In genomic region chr14:55745180-55745860, GRCm38 (mm10) we compare ENCODE assay signal across 8 mouse cellular contexts. TPM values are rescaled to one million over a fixed set of nuclear protein-coding genes. Genes with fewer than 3 reads are reported as not detected.
DNase-seq lines count a peak whose midpoint lies in the region; ATAC-seq and TF ChIP-seq lines count a peak whose summit lies in the region.

TSS of gene Dhrs1 (minus strand) at chr14:55745690.
TSS of gene Nop9 (plus strand) at chr14:55745693.

- peaks cover 58% of the 10 kb centered on the region for H3K36me3 ChIP-seq in E14TG2a.4 (ENCODE audit: insufficient read depth, low read length)
- H3K36me3 ChIP-seq in forebrain, embryonic 13.5 days (ENCODE audit: poor library complexity, severe bottlenecking), result peaks cover 27% of the 10 kb centered on the region
- peaks cover 41% of the 10 kb centered on the region for H3K36me3 ChIP-seq in heart, postnatal 0 days (replicated peaks; ENCODE audit: control insufficient read depth, insufficient read depth, low read length)
- peaks cover 8% of the 10 kb centered on the region for H3K36me3 ChIP-seq in liver, embryonic 16.5 days (ENCODE audit: control insufficient read depth, insufficient read depth)
- H3K36me3 ChIP-seq in neural tube, embryonic 12.5 days, result peaks cover 32% of the 10 kb centered on the region
- H3K36me3 ChIP-seq in stomach, postnatal 0 days (ENCODE audit: control insufficient read depth, insufficient read depth, low read length), result peaks cover 10% of the 10 kb centered on the region; the same call in 1 of the 2 replicates

- ATAC-seq in cerebellum, adult (ENCODE audit: insufficient number of reproducible peaks, low FRiP score, low TSS enrichment), result peak; percentile 53; the same call in 1 of the 2 replicates
- peak; percentile 88 for ATAC-seq in forebrain, embryonic 13.5 days
- peak; percentile 89 for ATAC-seq in heart, postnatal 0 days (ENCODE audit: insufficient read depth, low read depth)
- ATAC-seq in liver, embryonic 16.5 days (ENCODE audit: low read depth), result peak; percentile 94
- peak; percentile 91 for ATAC-seq in neural tube, embryonic 12.5 days (ENCODE audit: low FRiP score, low read depth)
- ATAC-seq in stomach, postnatal 0 days (ENCODE audit: low FRiP score, low TSS enrichment), result peak; percentile 88

- H3K4me2 ChIP-seq in forebrain, embryonic 13.5 days, result peak within 1 kb of the TSS; percentile 98
- H3K4me2 ChIP-seq in heart, postnatal 0 days (ENCODE audit: low read depth, low read length), result peak within 1 kb of the TSS; percentile 89
- H3K4me2 ChIP-seq in liver, embryonic 16.5 days (ENCODE audit: low read depth, low read length), result peak within 1 kb of the TSS; percentile 87
- H3K4me2 ChIP-seq in neural tube, embryonic 12.5 days (replicated peaks), result peak within 1 kb of the TSS; percentile 98
- H3K4me2 ChIP-seq in stomach, postnatal 0 days (replicated peaks; ENCODE audit: low read depth), result peak within 1 kb of the TSS; percentile 64

- H3K27ac ChIP-seq in forebrain, embryonic 13.5 days, result peak within 1 kb of the TSS; percentile 35; the same call in 1 of the 2 replicates
- H3K27ac ChIP-seq in heart, postnatal 0 days (ENCODE audit: low read depth), result peak within 1 kb of the TSS; percentile 54; the same call in 1 of the 2 replicates
- peak within 1 kb of the TSS; percentile 57 for H3K27ac ChIP-seq in liver, embryonic 16.5 days (ENCODE audit: low read length)
- H3K27ac ChIP-seq in neural tube, embryonic 12.5 days, result peak within 1 kb of the TSS; percentile 32; the same call in 1 of the 2 replicates
- H3K27ac ChIP-seq in stomach, postnatal 0 days (replicated peaks), result peak within 1 kb of the TSS; percentile 69

- H3K4me1 ChIP-seq in E14TG2a.4 (replicated peaks; ENCODE audit: low read depth, low read length), result peaks cover 32% of the 10 kb centered on the region
- H3K4me1 ChIP-seq in forebrain, embryonic 13.5 days, result peaks cover 38% of the 10 kb centered on the region
- peaks cover 22% of the 10 kb centered on the region for H3K4me1 ChIP-seq in heart, postnatal 0 days (ENCODE audit: control insufficient read depth, insufficient read depth)
- H3K4me1 ChIP-seq in liver, embryonic 16.5 days (ENCODE audit: control insufficient read depth, low read depth, low read length), result peaks cover 31% of the 10 kb centered on the region
- peaks cover 26% of the 10 kb centered on the region for H3K4me1 ChIP-seq in neural tube, embryonic 12.5 days
- peaks cover 9% of the 10 kb centered on the region for H3K4me1 ChIP-seq in stomach, postnatal 0 days (replicated peaks; ENCODE audit: control insufficient read depth, insufficient read depth)

- H3K4me3 ChIP-seq in E14TG2a.4 (replicated peaks; ENCODE audit: low read length), result peak within 1 kb of the TSS; percentile 98
- peak within 1 kb of the TSS; percentile 83 for H3K4me3 ChIP-seq in forebrain, embryonic 13.5 days
- H3K4me3 ChIP-seq in heart, postnatal 0 days (ENCODE audit: low read depth, low read length), result peak within 1 kb of the TSS; percentile 86
- H3K4me3 ChIP-seq in liver, embryonic 16.5 days (ENCODE audit: low read depth, low read length), result peak within 1 kb of the TSS; percentile 87
- peak within 1 kb of the TSS; percentile 84 for H3K4me3 ChIP-seq in neural tube, embryonic 12.5 days
- peak within 1 kb of the TSS; percentile 89 for H3K4me3 ChIP-seq in stomach, postnatal 0 days (ENCODE audit: low read depth, low read length)

- H3K9me3 ChIP-seq in E14TG2a.4 (ENCODE audit: low read length), result no peaks in the 10 kb centered on the region
- H3K9me3 ChIP-seq in forebrain, embryonic 13.5 days (replicated peaks), result no peaks in the 10 kb centered on the region
- H3K9me3 ChIP-seq in heart, postnatal 0 days (replicated peaks; ENCODE audit: control insufficient read depth, low read length), result no peaks in the 10 kb centered on the region
- H3K9me3 ChIP-seq in liver, embryonic 16.5 days (replicated peaks; ENCODE audit: control insufficient read depth, low read length), result no peaks in the 10 kb centered on the region
- no peaks in the 10 kb centered on the region for H3K9me3 ChIP-seq in neural tube, embryonic 12.5 days
- no peaks in the 10 kb centered on the region for H3K9me3 ChIP-seq in stomach, postnatal 0 days (ENCODE audit: control insufficient read depth, low read length)

- WGBS in forebrain, embryonic 13.5 days, result 2% methylated on average over 40 of the region's 48 CpGs
- 1% methylated on average over 47 of the region's 48 CpGs for WGBS in heart, postnatal 0 days
- WGBS in liver, embryonic 16.5 days (ENCODE audit: insufficient replicate concordance), result 1% methylated on average over 48 of the region's 48 CpGs
- 2% methylated on average over 48 of the region's 48 CpGs for WGBS in neural tube, embryonic 12.5 days
- WGBS in stomach, postnatal 0 days, result 1% methylated on average over 45 of the region's 48 CpGs

- H3K27me3 ChIP-seq in E14TG2a.4 (ENCODE audit: insufficient read depth, low read length), result no peaks in the 10 kb centered on the region
- no peaks in the 10 kb centered on the region for H3K27me3 ChIP-seq in forebrain, embryonic 13.5 days
- H3K27me3 ChIP-seq in heart, postnatal 0 days (ENCODE audit: control insufficient read depth, insufficient read depth, low read length), result no peaks in the 10 kb centered on the region
- H3K27me3 ChIP-seq in liver, embryonic 16.5 days (ENCODE audit: control insufficient read depth, insufficient read depth, low read depth, low read length), result no peaks in the 10 kb centered on the region
- H3K27me3 ChIP-seq in neural tube, embryonic 12.5 days (replicated peaks), result no peaks in the 10 kb centered on the region
- no peaks in the 10 kb centered on the region for H3K27me3 ChIP-seq in stomach, postnatal 0 days (ENCODE audit: control insufficient read depth, insufficient read depth, low read length)

- no peak for TF ChIP-seq EP300 in heart, postnatal 0 days (IDR thresholded peaks at IDR 0.05; ENCODE audit: low read depth)
- no peak for TF ChIP-seq EP300 in stomach, postnatal 0 days (optimal IDR thresholded peaks at IDR 0.05)

- DNase-seq in heart, postnatal 0 days (ENCODE audit: low spot score), result peak; percentile 84
- peak; percentile 90 to 93 for DNase-seq in kidney, postnatal 36 days
- peak; percentile 96 for DNase-seq in stomach, postnatal 0 days (ENCODE audit: low spot score)

- no peak for TF ChIP-seq CTCF in E14TG2a.4 (conservative IDR thresholded peaks at IDR 0.05; ENCODE audit: low read length)
- TF ChIP-seq CTCF in heart, postnatal 0 days (IDR thresholded peaks at IDR 0.05; ENCODE audit: low read depth), result no peak
- 0 out of 2 replicates have a peak, but pooled peaks have one; percentile 16 for TF ChIP-seq CTCF in stomach, postnatal 0 days (IDR thresholded peaks at IDR 0.05; ENCODE audit: low read depth)

- peak within 1 kb of the TSS; percentile 87 for H3K9ac ChIP-seq in forebrain, embryonic 13.5 days
- peak within 1 kb of the TSS; percentile 80 for H3K9ac ChIP-seq in heart, postnatal 0 days (replicated peaks; ENCODE audit: low read depth, low read length)
- H3K9ac ChIP-seq in liver, embryonic 16.5 days (ENCODE audit: low read depth, low read length), result peak within 1 kb of the TSS; percentile 83
- peak within 1 kb of the TSS; percentile 80 for H3K9ac ChIP-seq in neural tube, embryonic 12.5 days
- peak within 1 kb of the TSS; percentile 79 for H3K9ac ChIP-seq in stomach, postnatal 0 days (ENCODE audit: low read length)

RNA-seq across cellular contexts. Expression of gene Dhrs1, which starts in this region (rescaled TPM):
- 77.1 and 78.8 TPM in 2 replicates for polyA plus RNA-seq in forebrain, embryonic 13.5 days (2015; fragmentation: Nextera tagmentation; extraction: Ambion mirVana)
- 51.9 and 58.1 TPM in 2 replicates for total RNA-seq in heart, postnatal 0 days (2014; rRNA removed; ENCODE audit: low replicate concordance)
- 62.9 and 65.0 TPM in 2 replicates for polyA plus RNA-seq in heart, postnatal 0 days (2015; fragmentation: Nextera tagmentation; extraction: Ambion mirVana)
- polyA plus RNA-seq in liver, embryonic 16.5 days (2015; fragmentation: Nextera tagmentation; extraction: Ambion mirVana), result 40.9 and 43.5 TPM in 2 replicates
- polyA plus RNA-seq in neural tube, embryonic 12.5 days (2016; fragmentation: Nextera tagmentation; extraction: Ambion mirVana), result 74.1 and 81.8 TPM in 2 replicates
- 92.3 and 99.5 TPM in 2 replicates for polyA plus RNA-seq in stomach, postnatal 0 days (2015; fragmentation: Nextera tagmentation; extraction: Ambion mirVana)

RNA-seq across cellular contexts. Expression of gene Nop9, which starts in this region (rescaled TPM):
- polyA plus RNA-seq in forebrain, embryonic 13.5 days (2015; fragmentation: Nextera tagmentation; extraction: Ambion mirVana), result 44.4 and 46.4 TPM in 2 replicates
- total RNA-seq in heart, postnatal 0 days (2014; rRNA removed; ENCODE audit: low replicate concordance), result 20.2 and 26.3 TPM in 2 replicates
- polyA plus RNA-seq in heart, postnatal 0 days (2015; fragmentation: Nextera tagmentation; extraction: Ambion mirVana), result 13.1 and 14.2 TPM in 2 replicates
- 18.6 and 18.7 TPM in 2 replicates for polyA plus RNA-seq in liver, embryonic 16.5 days (2015; fragmentation: Nextera tagmentation; extraction: Ambion mirVana)
- 44.2 and 47.0 TPM in 2 replicates for polyA plus RNA-seq in neural tube, embryonic 12.5 days (2016; fragmentation: Nextera tagmentation; extraction: Ambion mirVana)
- polyA plus RNA-seq in stomach, postnatal 0 days (2015; fragmentation: Nextera tagmentation; extraction: Ambion mirVana), result 16.8 and 19.8 TPM in 2 replicates

Comparison
In these comparisons a context has a peak if more than half of its experiments do, and no peak if none do; other contexts are left out.
1. Peak in every context shown above with its lines: DNase-seq, ATAC-seq, H3K4me3 ChIP-seq and H3K27ac ChIP-seq.